Mouse (Mus musculus): Measurements from ENCODE around the gene Ptma.

GRCm38 (mm10) chr1:86480288-86480687 lies 46.2 kb upstream of the Ptma start:
- TF ChIP-seq FLI1 (IDR thresholded peaks at IDR 0.05; ENCODE audit: low read length) (no peak), GATA1 (IDR thresholded peaks at IDR 0.05; ENCODE audit: borderline replicate concordance, low read length) (no peak)

All from megakaryocyte, embryonic 14.5 days (primary cell).